Mouse (Mus musculus) left cerebral cortex, postnatal 36 days (tissue): ENCODE data around the gene Syap1. TPM values are rescaled to one million over a fixed set of nuclear protein-coding genes. Genes with fewer than 3 reads are reported as not detected.
A peak's percentile ranks its signal among the peaks of the same experiment; 100 is the strongest.
"Not testable (repeated sequence)": the region's sequence is repeated elsewhere in the genome, so short reads cannot be mapped to it uniquely, and the experiment has no call there.

ENCODE experiments used
- DNase-seq, 2 experiments: peaks; one replicate each; pipeline ENCODE4 v3.0.0; 2021 to 2022; ENCODE audit warnings: low spot score in 2 of 2, mixed read lengths in 1 of 2
- intact Hi-C: fragments of 180-260 bp; cut with DNase I; formaldehyde crosslinking; loops from one replicate; pipeline ENCODE4 v1.15.1; 2025
- total RNA-seq, 2 experiments: library from RNA; stranded (reverse); gene quantifications; 2 replicates each; pipeline ENCODE4 v1.2.3; 2021

The Syap1 gene
- total RNA-seq = 10 to 100 TPM; 24.1 to 30.4 TPM

DNA sequence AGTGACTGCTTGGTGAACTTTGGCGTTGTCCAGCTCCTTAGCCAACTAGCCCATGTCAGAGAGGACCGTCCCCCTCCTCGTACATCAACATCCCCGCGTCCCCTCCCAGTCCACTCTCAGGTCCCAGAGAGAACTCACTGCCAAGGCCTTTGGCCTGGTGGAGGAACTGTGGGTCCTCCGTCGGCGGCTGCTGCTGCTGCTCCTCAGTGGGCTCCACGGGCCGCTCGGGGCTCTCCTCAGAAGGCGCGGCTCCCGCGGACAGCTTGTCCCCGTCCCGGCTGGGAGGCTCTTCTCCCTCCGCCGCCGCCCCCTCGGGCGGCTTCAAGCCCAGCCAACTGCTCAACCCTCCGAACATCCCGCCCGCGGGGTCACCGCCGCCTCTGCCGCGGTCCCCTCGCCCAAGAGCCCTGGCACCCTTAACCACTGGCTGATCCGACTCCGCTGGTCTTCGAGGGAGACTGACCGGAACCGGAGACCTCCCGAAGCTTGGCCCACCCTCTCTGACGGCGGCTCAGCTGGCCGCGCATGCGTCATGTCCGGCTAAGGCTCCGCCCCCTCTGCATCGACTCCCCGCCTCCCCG, at the start of gene Syap1:
Syap1 (minus strand) TSS at position 517 of the 581 bp plus-strand sequence.
- DNase-seq = peak; percentile 66 to 73
- intact Hi-C loops = no loop called here

GRCm38 (mm10) chrX:162931467-162931866, 43.2 kb upstream of the Syap1 start:
- no peak for DNase-seq
- intact Hi-C loops = no loop called here

DNA sequence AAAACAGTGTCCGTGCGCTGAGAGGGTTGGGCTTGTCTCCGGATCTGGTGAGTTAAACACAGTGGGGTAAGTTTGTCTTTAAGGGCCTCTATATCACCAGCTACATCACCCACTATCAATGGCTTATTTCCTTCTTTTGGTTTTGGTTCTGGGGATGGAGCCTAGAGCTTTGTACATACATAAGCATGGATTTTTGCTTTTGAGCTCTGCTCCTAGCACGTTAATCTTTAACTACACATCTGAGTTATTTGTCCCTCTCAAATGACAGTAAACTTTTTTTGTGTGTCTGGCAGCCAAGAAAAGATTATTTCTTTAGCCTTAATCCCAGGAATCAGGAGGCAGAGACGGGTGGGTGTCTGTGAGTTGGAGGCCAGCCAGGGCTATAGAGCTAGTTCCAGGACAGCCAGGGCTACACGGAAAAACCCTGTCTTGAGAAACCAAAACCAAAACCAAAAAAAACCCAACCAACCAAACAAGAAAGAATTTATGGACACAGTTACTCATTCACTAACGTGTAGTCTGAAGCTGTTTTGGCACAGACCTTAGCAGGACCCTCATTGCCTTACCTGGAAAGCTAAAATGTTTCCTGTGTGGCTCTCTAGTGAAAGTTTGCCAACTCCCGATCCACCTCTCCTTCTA, 33.4 kb upstream of the Syap1 start:
- DNase-seq = no peak
- intact Hi-C loops = no loop called here

GRCm38 (mm10) chrX:162915697-162916096, 27.4 kb upstream of the Syap1 start:
- intact Hi-C loops = loop anchor here (10.0 kb wide), 1 partner anchor 1149 kb away; no protein-coding TSS in a partner anchor
- peak; percentile 13 to 27 for DNase-seq

GRCm38 (mm10) chrX:162913651-162914050, 25.4 kb upstream of the Syap1 start:
- intact Hi-C loops = loop anchor here (10.0 kb wide), 1 partner anchor 1151 kb away; no protein-coding TSS in a partner anchor
- DNase-seq = no peak

- DNase-seq = no peak
- intact Hi-C loops = no loop called here
These were observed 19.3 kb upstream of the Syap1 start for GRCm38 (mm10) chrX:162907554-162907953.

DNA sequence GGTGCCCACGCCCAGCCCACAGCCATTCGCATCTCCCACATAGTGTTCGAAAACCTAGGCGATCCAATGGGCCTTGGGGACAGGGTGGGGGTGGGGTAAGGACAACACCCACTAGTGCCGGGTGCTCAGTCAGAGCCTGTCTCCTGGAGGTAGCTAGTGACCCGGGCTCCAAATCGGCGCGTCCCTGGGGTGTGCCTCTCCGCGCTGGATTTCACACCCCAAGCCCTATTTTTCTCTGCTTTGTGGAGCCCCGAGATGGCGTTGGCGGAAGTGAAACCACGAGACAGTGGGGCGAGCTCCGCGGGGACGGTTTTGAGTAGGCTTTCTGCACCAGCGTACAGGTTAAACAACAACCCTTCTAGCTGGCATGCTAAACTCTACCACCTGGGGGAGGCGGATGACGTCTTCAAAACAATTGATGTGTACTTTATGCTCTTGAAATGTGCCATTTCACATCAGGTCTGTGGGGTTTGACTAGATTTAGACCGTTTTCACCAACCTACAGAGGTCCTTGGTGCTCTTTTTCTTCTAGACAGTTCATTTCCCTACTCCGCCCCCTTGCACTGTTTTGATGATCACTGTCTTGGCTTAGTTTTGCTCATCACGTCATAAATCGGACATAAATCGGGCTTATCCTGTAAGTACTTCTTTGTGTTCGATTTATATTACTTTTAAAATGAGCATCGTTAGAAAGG, 13.9 kb upstream of the Syap1 start:
- intact Hi-C loops = no loop called here

GRCm38 (mm10) chrX:162901371-162902039, 13.3 kb upstream of the Syap1 start:
- DNase-seq = peak; percentile 27 to 29
- intact Hi-C loops = no loop called here

More for the DNA sequence above, 13.9 kb upstream of the Syap1 start:
- peak; percentile 54 for DNase-seq

DNA sequence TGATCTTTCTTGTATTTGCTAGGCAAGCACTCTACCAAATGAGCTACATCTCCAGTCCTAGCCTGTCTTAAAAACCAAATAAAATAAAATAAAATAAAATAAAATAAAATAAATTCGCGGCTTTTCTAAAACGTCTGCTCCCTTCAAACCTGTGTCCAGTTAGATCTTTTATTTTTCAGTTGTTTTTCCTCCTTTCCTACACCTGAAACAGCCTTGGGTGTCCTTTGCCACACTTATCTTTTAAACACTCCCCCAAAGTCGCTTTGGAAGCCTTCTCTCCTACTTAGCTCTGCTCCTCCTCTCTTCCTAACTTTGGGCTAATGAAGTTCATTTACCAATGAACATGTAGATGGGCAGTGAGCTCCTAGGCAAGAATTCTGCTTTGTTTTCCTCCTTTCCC, 12.7 kb upstream of the Syap1 start, which contains the start of gene Ctps2:
Ctps2 (plus strand) TSS at position 301 of the 400 bp plus-strand sequence.
- DNase-seq = no peak
- intact Hi-C loops = no loop called here

DNA sequence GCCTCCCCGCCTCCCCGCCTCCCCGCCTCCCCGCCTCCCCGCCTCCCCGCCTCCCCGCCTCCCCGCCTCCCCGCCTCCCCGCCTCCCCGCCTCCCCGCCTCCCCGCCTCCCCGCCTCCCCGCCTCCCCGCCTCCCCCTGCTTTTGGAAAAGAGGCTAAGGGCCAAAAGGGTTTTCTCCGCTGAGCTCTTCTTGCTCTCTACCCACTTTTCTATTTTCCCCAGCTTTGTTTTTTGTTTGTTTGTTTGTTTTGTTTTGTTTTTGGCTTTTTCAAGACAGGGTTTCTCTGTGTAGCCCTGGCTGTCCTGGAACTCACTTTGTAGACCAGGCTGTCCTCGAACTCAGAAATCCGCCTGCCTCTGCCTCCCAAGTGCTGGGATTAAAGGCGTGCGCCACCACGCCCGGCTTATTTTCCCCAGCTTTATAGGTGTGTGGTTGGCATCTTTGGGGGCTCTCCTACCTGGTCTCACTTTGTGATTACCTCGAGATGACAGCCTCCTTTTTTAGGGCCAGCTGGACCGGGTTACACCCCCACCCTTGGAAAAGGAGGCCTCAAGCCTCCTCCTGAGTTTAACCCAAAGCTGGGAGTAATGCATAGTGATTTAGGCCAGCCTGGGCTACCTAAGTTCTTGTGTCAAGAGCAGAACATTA, 452 bp upstream of the Syap1 start:
- intact Hi-C loops, DNase-seq: not testable (repeated sequence)

DNA sequence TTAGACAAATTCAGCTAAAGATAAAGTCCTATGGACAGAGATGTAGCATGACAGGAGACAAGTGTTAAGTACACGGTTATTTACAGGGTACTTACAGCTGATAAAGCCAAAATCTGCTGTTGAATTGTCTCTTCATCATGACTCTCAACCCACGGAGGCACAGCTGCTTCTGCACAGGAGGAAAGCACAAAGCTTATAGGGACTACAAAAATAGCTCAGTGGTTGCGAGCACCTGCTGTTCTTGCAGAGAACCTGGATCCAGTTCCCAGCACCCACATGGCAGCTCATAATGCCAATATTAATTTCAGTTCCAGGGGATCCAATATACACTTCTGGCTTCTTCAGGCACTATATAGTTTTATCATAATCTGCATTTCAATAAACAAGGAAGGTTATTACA, 10.0 kb downstream of the Syap1 start:
- intact Hi-C loops = no loop called here
- no peak for DNase-seq

- intact Hi-C loops = no loop called here
- DNase-seq = no peak
These were observed 14.5 kb downstream of the Syap1 start for GRCm38 (mm10) chrX:162873761-162874160.

GRCm38 (mm10) chrX:162871734-162872517, 16.3 kb downstream of the Syap1 start:
- intact Hi-C loops = no loop called here
- no peak for DNase-seq

GRCm38 (mm10) chrX:162868294-162868965, 19.8 kb downstream of the Syap1 start:
- intact Hi-C loops = no loop called here
- DNase-seq = no peak

GRCm38 (mm10) chrX:162848682-162849081, 39.6 kb downstream of the Syap1 start:
- intact Hi-C loops = no loop called here
- no peak for DNase-seq

DNA sequence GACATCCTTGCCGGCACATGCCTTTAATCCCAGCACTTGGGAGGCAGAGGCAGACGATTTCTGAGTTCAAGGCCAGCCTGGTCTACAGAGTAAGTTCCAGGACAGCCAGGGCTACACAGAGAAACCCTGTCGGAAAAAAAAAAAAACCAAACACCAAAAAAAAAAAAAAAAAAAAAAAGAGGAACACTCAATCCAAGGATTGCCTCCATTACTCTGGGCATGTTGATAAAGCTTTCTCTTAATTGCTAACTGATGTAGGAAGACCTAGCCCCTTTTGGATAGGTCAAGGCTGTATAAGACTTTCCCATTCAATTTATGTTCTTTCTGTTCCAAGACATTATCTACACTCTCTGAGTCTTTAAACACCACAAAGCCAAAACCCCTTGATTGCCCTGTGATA, 42.7 kb downstream of the Syap1 start:
- no peak for DNase-seq
- intact Hi-C loops = no loop called here

DNA sequence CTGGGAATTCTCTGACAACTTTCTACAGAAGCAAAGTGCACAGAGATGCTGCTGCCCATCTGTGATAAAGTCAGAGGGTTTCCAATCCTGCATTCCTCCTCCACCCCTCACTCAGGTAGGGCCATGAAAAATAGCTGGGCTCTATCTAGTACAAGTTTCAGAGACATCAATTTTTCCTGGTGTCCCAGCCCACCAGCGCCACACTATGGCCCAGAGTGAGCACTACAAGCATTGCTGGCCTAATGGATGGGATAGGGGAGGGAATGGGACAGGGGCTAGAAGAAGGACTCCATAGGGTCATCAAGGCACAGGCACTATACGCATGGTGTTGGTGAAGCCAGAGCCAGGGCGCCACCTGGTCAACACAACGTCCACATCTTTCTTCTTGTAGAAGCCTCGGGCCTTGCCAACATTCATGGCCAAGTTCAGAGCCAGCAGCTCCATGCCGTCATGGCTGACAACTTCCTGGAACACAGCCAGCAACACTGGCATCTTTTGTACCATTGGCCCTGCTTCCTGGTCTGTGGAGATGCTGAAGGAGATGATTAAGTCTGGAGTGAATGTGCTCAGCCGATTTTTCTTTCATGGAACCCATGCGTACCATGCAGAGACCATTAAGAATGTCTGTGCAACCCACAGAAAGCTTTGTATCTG, 43.7 kb downstream of the Syap1 start:
- intact Hi-C loops = no loop called here
- DNase-seq = no peak

DNA sequence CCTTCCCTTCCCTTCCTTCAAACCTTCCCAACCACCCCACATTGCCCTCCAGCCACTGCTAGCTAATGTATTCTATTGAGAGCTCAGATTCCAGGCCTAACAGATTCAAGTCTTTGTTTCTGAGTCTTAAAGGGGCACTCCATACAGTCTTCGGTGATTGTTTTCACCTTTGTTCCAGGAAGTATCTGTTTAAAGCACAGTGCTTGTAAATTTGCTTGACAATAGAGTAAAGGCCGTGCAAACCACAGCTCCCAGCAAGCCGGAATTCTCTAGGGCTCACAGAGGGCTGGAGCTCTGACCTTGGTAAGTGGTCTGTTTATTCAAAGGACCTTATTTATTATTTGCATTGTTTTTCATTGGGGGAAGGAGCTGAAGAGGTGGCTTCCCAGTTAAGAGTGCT, 56.1 kb downstream of the Syap1 start:
- no peak for DNase-seq
- intact Hi-C loops = no loop called here
